Comparison of ENCODE assay signal across 8 mouse cellular contexts in genomic region chr4:153152923-153153322, GRCm38 (mm10).
DNase-seq lines count a peak whose midpoint lies in the region; ATAC-seq and TF ChIP-seq lines count a peak whose summit lies in the region.
"Not testable (repeated sequence)": the region's sequence is repeated elsewhere in the genome, so short reads cannot be mapped to it uniquely, and the experiment has no call there.

No protein-coding gene starts in this region.

- DNase-seq in MEL (ENCODE audit: low read depth, low spot score) = peak; percentile 3
- not testable (repeated sequence) for DNase-seq in embryonic facial prominence, embryonic 14.5 days (ENCODE audit: low spot score); liver, postnatal 0 days; midbrain, embryonic 11.5 days (ENCODE audit: low spot score, missing footprints)

- peak; percentile 74; the same call in 1 of the 2 replicates for ATAC-seq in embryonic facial prominence, embryonic 14.5 days (ENCODE audit: low read depth)
- peak; percentile 91 for ATAC-seq in granulocyte monocyte progenitor cell, adult 5-6 weeks (replicated peaks; ENCODE audit: poor library complexity, severe bottlenecking)
- ATAC-seq in hindbrain, embryonic 12.5 days (ENCODE audit: low FRiP score) = peak; percentile 88
- ATAC-seq in limb, embryonic 12.5 days (ENCODE audit: insufficient number of reproducible peaks, insufficient read depth, low FRiP score, low TSS enrichment, low read depth) = peak; percentile 79; the same call in 1 of the 2 replicates
- peak; percentile 49; the same call in 1 of the 2 replicates for ATAC-seq in liver, postnatal 0 days
- peak; percentile 80; the same call in 1 of the 2 replicates for ATAC-seq in midbrain, embryonic 11.5 days (ENCODE audit: low FRiP score)
- ATAC-seq in stomach, embryonic 14.5 days (ENCODE audit: insufficient number of reproducible peaks, insufficient read depth, low FRiP score, low read depth) = 0 out of 2 replicates have a peak, but pooled peaks have one; percentile 58

- not testable (repeated sequence) for H3K4me2 ChIP-seq in embryonic facial prominence, embryonic 14.5 days (ENCODE audit: low read depth, low read length); hindbrain, embryonic 12.5 days (replicated peaks); limb, embryonic 12.5 days; liver, postnatal 0 days (ENCODE audit: low read depth, low read length); midbrain, embryonic 11.5 days; stomach, embryonic 14.5 days (replicated peaks; ENCODE audit: low read depth, low read length)

- H3K36me3 ChIP-seq in MEL (ENCODE audit: control insufficient read depth in 1 of 2, insufficient read depth in 2 of 2, low read length in 2 of 2); embryonic facial prominence, embryonic 14.5 days (ENCODE audit: control insufficient read depth, insufficient read depth, low read length); hindbrain, embryonic 12.5 days; limb, embryonic 12.5 days; liver, postnatal 0 days (replicated peaks; ENCODE audit: insufficient read depth, low read length); midbrain, embryonic 11.5 days (ENCODE audit: control insufficient read depth, insufficient read depth, low read length); stomach, embryonic 14.5 days (ENCODE audit: control insufficient read depth, insufficient read depth, low read length): not testable (repeated sequence)

- not testable (repeated sequence) for H3K4me1 ChIP-seq in MEL (ENCODE audit: control insufficient read depth in 1 of 2, insufficient read depth in 2 of 2, low read length in 2 of 2); embryonic facial prominence, embryonic 14.5 days (ENCODE audit: control insufficient read depth, insufficient read depth, low read length); hindbrain, embryonic 12.5 days; limb, embryonic 12.5 days (replicated peaks); liver, postnatal 0 days (ENCODE audit: insufficient read depth); midbrain, embryonic 11.5 days (ENCODE audit: control insufficient read depth, insufficient read depth, low read length); stomach, embryonic 14.5 days (ENCODE audit: control insufficient read depth, insufficient read depth, low read length)

- H3K27me3 ChIP-seq in MEL (ENCODE audit: control insufficient read depth in 1 of 2, insufficient read depth in 2 of 2, low read length in 2 of 2); embryonic facial prominence, embryonic 14.5 days (replicated peaks; ENCODE audit: control insufficient read depth, insufficient read depth, low read length); hindbrain, embryonic 12.5 days; limb, embryonic 12.5 days; liver, postnatal 0 days (ENCODE audit: insufficient read depth, low read length); midbrain, embryonic 11.5 days (ENCODE audit: control insufficient read depth, insufficient read depth, low read length); stomach, embryonic 14.5 days (ENCODE audit: control insufficient read depth, insufficient read depth, low read length): not testable (repeated sequence)

- not testable (repeated sequence) for TF ChIP-seq CTCF in MEL (IDR thresholded peaks at IDR 0.05 in 2 of 3, conservative IDR thresholded peaks at IDR 0.05 in 1 of 3; ENCODE audit: control insufficient read depth in 1 of 3, insufficient read depth in 1 of 3, low read depth in 2 of 3, low read length in 3 of 3, poor library complexity in 1 of 3, severe bottlenecking in 1 of 3); liver, postnatal 0 days (IDR thresholded peaks at IDR 0.05; ENCODE audit: low read depth)

- not testable (repeated sequence) for TF ChIP-seq RAD21 in MEL (IDR thresholded peaks at IDR 0.05; ENCODE audit: low read depth, low read length)

- TF ChIP-seq POLR2A in MEL (IDR thresholded peaks at IDR 0.05; ENCODE audit: control insufficient read depth in 1 of 2, insufficient read depth in 1 of 2, low read depth in 1 of 2, low read length in 2 of 2, poor library complexity in 1 of 2) = not testable (repeated sequence)

- H3K79me2 ChIP-seq in MEL (ENCODE audit: control insufficient read depth, insufficient read depth, low read length, poor library complexity) = not testable (repeated sequence)

- H3K9me3 ChIP-seq in MEL (replicated peaks; ENCODE audit: insufficient read depth, low read length); embryonic facial prominence, embryonic 14.5 days (ENCODE audit: control insufficient read depth, low read length); hindbrain, embryonic 12.5 days (replicated peaks); limb, embryonic 12.5 days; liver, postnatal 0 days (ENCODE audit: low read length); midbrain, embryonic 11.5 days (ENCODE audit: control insufficient read depth, low read length); stomach, embryonic 14.5 days (ENCODE audit: control insufficient read depth, low read depth, low read length): not testable (repeated sequence)

- H3K4me3 ChIP-seq in MEL (ENCODE audit: control insufficient read depth in 1 of 2, insufficient read depth in 1 of 2, low read depth in 2 of 2, low read length in 2 of 2); embryonic facial prominence, embryonic 14.5 days (ENCODE audit: low read depth, low read length); hindbrain, embryonic 12.5 days; limb, embryonic 12.5 days (replicated peaks); liver, postnatal 0 days (ENCODE audit: low read depth, low read length); midbrain, embryonic 11.5 days (ENCODE audit: low read depth, low read length); stomach, embryonic 14.5 days (ENCODE audit: low read depth, low read length): not testable (repeated sequence)

- not testable (repeated sequence) for H3K27ac ChIP-seq in MEL (ENCODE audit: control insufficient read depth, low read depth, low read length); embryonic facial prominence, embryonic 14.5 days (replicated peaks; ENCODE audit: low read depth, low read length); hindbrain, embryonic 12.5 days; limb, embryonic 12.5 days; liver, postnatal 0 days (ENCODE audit: low read depth); midbrain, embryonic 11.5 days (ENCODE audit: low read depth, low read length); stomach, embryonic 14.5 days (ENCODE audit: low read length)

- TF ChIP-seq EP300 in MEL (IDR thresholded peaks at IDR 0.05; ENCODE audit: low read depth in 1 of 2, low read length in 2 of 2); liver, postnatal 0 days (IDR thresholded peaks at IDR 0.05; ENCODE audit: low read depth): not testable (repeated sequence)

- not testable (repeated sequence) for H3K9ac ChIP-seq in MEL (ENCODE audit: control insufficient read depth, low read depth, low read length, poor library complexity, severe bottlenecking); embryonic facial prominence, embryonic 14.5 days (ENCODE audit: low read depth, low read length); hindbrain, embryonic 12.5 days; limb, embryonic 12.5 days (replicated peaks); liver, postnatal 0 days (replicated peaks); midbrain, embryonic 11.5 days (ENCODE audit: low read length); stomach, embryonic 14.5 days (replicated peaks; ENCODE audit: low read depth, low read length)
